Mouse (Mus musculus): Measurements from ENCODE around the gene Tmem179b.
"Not testable (repeated sequence)": the region's sequence is repeated elsewhere in the genome, so short reads cannot be mapped to it uniquely, and the experiment has no call there.

Tmem179b gene

GRCm38 (mm10) chr19:8734334-8734733 is 39.9 kb downstream of the Tmem179b start:
- no peak for DNase-seq (ENCODE audit: low spot score)

DNA sequence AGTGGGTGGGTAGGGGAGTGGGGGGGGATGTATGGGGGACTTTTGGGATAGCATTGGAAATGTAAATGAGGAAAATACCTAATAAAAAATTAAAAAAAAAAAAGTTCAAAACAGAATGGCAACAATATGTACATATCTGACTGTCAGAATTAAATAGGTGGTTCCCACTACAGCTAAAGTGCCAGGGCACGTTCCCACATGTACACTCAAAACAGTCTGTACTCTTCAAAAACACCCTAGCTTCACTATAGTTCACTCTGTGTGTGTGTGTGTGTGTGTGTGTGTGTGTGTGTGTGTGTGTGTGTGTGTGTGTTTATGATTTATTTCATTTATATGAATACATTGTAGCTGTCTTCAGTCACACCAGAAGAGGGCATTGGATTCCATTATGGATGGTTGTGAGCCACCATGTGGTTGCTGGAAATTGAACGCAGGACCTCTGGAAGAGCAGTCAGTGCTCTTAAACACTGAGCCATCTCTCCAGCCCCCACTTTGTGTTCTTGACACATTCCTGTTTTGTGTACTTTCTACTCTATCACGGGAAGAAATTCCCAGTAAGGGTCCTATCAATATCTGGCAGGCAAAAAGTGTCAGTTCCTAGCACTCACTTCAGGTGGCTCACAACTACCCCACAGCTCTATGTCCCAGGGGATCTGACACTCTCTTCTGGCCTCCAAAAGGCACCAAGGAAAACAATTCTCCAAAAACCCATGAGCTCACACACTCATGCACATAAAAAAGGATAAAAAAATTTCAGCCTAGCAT is 45.8 kb downstream of the Tmem179b start:
- not testable (repeated sequence) for DNase-seq (ENCODE audit: low spot score)

GRCm38 (mm10) chr19:8727495-8728114 is 46.7 kb downstream of the Tmem179b start:
- no peak for DNase-seq (ENCODE audit: low spot score)

DNA sequence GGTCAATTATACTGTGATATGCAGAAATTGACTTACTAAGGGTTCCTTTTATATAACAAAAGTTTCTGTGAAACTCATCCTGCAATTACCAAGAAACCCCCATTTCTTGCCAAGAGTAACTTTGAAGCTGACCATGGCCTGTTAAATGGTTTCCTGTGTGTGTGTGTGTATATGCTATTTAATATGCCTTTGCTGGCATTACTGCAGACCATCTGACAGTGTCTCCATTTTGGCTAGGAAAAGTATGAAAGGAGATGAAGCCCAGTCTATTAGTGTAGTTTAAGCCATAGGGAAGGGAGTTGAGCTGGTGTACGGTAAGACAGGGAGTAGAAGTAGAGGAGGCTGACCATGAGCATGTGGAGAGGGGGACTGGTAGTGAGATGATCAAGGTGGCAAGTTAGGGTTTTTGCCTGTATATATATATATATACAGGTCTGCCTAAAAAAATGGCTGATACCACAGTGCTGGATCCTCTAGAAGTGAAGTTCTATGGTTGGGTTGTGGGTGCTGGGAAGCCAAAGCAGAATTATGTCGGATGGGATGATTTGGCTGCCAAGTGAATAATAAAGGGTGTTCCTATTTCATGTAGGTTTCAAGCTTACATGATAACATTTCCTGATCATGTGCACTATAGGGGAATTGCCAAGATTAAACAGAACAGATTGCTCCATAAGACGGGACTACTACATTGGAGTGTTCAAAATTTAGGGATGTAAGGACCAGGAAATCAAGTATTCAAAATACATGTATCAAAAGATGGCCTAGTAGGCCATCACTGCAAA is 47.5 kb downstream of the Tmem179b start:
- DNase-seq (ENCODE audit: low spot score) = no peak

GRCm38 (mm10) chr19:8725081-8725613 is 49.1 kb downstream of the Tmem179b start:
- DNase-seq (ENCODE audit: low spot score) = no peak

GRCm38 (mm10) chr19:8724392-8724791 is 49.9 kb downstream of the Tmem179b start:
- DNase-seq (ENCODE audit: low spot score) = no peak

- no peak for DNase-seq (ENCODE audit: low spot score)
These were observed 50.5 kb downstream of the Tmem179b start for GRCm38 (mm10) chr19:8723574-8724346.

DNA sequence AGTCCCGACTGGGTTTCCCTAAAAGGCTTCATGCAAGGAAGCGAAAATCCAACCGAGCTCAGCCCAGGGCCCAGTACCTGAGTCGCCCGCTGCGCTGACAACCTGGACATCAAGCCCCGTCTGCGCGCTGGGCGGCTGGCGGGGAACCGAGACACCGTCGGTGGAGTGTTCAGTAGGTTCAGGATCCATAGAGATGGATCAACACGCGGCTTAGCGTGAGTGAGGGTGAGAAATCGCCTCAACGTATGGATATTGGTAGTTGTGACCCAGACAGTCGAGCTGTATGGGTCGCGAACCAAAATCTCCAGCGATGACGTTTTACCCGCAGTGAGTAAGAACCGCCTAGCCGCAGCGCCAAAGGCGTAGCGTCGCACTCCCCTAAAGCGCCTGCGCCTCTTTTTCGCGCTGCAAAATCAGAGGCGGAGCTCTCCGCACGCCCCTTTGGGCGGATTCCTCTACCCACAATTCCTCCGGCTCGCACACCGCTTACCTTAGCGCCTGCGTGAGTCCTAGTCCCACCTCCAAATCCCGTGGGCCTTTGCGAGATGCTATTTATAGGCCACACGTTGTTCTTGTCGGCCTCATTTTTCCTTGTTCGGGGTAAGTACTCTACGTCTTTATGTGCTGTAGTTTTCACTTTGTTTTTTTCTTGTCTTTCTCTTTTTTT is 51.2 kb downstream of the Tmem179b start, which contains the start of gene Slc3a2:
TSS of gene Slc3a2 (minus strand) at position 463 of the 667 bp plus-strand sequence.
- DNase-seq (ENCODE audit: low spot score) = peak; percentile 96

- DNase-seq (ENCODE audit: low spot score) = no peak
These were observed 51.7 kb downstream of the Tmem179b start for GRCm38 (mm10) chr19:8722559-8722906.
